Mouse (Mus musculus) frontal cortex, adult (tissue): Measurements from ENCODE around the gene 4930469K13Rik.

ENCODE experiments used
- ATAC-seq: cut with Nextera tagmentation; 2 replicates; pipeline ENCODE4 v1.9.2; 2017; ENCODE audit warnings: mild to moderate bottlenecking, moderate library complexity, mixed read lengths; ENCODE audit not compliant: low TSS enrichment

Gene 4930469K13Rik

DNA sequence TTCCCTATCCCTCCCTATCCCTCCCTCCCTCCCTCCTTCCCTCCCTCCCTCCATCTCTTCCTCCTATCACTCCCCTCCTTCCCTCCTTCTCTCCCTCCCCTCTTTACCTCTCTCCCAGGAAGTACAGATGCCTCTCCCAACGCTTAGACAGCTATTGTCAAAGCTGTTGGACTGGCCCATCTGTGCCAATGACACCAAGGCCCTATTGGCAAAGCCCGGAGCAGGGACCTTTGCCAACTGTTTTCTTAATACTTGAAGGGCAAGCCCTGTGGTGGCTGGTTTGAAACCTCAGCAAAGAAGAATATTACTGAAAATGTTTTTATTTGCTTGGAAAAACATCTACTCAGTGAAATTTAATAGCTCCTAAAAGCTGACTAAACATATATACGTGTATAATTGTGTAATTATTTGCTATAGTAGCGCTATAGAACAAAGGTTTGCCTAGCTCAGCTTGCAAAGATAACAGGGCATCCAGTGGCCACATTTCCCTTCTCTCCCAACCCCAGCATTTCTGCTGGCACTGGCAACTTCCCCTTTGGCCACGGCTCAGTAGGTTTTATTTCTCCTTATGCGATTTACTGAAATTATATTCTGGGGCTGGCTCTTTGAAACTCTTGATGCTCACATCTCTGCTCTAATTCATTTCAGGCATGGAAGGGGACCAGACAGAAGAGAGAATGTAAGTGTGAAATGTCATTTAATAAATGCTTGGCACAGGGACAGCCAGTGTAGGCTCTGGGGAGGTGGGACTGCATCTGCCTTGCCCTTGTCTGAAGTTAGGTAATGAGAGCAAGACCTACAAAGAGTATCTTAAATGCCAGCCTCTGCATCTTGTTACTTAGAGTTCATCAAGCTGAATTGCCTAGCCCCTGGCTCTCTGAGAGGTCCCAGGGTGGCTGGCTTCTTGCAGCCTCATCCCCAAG is 18.6 kb downstream of the 4930469K13Rik start:
- no peak for ATAC-seq

DNA sequence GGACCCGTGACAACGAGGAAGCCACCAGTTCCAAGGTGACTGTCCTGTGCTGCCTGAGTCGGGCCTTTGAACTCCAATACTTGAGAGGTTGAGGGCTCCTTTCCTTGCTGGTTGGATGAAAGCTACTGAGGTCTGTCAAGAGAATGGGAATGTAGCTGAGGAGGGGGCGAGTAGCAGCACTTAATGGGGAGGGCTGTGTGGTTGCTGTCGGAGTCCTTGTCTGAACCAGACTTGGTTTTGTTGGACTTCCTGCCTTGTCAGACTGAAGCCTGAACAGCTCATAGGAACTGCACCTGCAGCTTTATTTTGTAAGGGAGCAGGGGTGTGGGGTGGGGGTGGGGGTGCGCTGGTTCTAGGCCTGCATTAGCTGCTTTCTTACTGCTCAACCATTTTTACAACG is 19.8 kb downstream of the 4930469K13Rik start:
- ATAC-seq, result no peak

DNA sequence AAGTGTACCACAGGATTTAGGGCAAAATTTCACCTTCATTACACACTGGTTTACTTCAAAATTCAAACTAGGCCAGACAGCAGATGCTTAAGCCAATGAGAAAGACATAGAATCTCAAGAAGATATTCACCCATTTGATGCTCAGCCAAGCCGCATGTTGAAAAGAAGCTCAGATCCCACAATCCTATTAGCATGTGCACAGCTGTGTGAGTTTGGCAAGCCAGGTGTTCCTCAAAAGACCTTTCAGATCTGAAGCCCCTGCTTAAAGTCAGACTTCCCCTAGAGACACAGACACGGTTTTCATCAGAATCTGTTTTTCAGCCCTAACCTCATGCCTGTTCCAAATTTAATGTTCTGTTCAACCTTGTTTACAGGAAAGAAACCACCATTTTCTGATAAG is 20.5 kb downstream of the 4930469K13Rik start:
- no peak for ATAC-seq

DNA sequence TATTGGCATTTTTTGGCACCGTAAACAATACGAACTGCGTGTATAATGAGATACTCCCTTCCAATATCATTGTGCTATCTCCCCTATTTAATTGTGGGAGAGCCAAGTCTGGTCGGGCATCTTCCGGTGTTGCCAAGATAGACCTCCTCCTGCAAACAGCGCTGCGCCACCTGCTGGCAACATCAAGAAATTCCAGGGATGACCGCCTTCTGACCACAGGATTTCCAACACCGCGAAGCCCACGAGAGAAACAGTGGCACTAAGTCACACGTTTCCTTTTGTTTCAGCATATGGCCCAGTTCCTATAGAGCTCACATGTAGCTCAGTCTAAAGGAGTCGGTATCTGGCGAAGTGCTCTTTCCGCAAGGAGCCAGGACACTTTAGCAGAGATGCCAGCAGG is 24.6 kb downstream of the 4930469K13Rik start:
- peak; percentile 89 for ATAC-seq

DNA sequence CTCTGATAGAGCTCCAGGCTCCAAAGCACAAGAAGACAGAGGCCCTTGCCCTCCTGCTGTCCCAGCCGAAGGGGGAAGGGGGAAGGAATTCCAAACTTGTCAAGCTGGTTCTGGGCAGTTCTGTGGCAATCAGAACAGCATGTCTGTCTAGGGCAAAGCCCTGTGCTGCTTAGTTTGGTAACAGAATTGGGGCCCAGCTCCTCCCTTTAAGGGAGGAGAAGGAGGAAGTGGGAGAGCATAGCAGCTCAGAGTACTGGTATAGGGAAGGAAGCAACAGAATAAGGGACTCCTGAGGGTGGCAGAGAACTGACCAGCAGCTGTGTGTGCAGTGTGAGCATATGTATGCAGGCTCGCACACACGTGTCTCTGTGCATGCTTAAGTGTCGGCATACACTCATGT is 26.0 kb downstream of the 4930469K13Rik start:
- ATAC-seq, result no peak

DNA sequence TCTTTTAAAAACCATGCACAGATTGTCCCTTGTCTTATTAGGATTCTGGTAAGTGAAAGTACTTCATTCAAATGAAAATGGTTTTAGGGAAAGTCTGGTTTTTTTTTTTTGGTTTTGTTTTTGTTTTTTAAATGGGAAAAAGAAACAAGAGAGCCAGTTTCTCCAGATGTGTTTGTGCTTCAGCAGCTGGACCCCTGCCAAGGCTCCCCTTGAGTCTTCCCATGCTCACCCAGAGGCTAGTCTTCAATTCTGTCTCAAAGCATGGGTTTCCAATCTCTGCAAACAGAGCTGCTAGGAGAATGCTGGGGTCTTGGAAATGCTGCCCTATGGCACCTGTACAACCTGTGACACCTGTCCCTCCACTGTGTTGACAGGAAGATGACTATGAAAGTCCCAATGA is 27.8 kb downstream of the 4930469K13Rik start:
- ATAC-seq, result no peak

DNA sequence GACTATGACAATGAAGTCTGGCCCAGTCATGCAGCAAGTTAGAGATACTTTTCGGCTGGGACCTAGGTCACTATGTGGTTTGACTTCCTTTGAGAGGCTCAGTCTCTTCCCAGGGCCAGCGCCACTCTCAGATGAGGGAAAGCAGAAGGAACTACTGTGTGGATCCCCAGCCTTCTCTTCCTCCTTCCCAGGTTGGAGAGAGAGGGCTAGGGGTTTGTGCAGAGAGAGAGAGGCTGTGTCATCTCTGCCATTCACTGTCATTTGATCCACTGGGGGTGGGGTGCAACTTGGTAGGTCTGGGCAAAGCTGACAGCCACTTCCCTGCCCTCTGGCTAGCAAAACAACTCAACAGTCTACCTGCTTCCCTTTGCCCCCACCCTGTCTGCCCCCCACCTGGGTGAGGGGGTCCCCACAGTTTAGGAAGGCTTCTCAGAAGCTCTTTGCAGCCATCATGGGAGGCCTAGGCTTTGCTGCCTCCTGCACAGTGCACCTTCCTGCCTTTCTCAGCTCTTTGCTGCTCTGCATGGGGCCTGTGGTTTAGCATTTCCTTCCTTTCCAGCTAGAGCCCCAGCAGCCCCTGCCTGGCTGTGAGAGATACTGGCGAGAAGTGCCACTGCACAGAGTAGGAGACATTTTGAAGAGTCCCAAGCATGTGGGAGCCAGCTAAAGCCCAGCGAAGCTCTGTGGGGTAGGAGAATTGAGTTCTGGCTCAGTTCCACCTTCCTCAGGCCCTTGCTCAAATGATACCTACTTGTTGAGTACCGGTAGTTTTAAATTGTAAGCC is 34.5 kb downstream of the 4930469K13Rik start:
- ATAC-seq, result no peak

DNA sequence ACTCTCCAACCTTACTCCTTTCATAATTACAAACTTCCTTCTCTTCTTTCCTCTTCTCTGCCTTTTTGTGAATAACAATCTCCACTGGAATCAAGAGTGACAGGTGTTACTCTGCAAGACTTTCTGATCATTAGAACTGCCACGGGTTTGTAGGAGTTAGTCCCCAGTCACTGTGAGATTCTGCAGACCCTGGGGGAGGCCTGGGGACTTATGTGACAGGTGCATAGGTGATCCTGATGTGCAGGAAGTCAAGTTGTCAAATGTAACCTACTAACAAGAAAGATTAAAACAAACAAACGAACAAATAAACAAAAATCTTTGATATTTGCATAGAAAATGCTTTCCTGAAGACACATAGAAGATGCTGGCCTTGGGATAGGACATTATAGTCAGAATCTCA is 35.1 kb downstream of the 4930469K13Rik start:
- ATAC-seq, result no peak

DNA sequence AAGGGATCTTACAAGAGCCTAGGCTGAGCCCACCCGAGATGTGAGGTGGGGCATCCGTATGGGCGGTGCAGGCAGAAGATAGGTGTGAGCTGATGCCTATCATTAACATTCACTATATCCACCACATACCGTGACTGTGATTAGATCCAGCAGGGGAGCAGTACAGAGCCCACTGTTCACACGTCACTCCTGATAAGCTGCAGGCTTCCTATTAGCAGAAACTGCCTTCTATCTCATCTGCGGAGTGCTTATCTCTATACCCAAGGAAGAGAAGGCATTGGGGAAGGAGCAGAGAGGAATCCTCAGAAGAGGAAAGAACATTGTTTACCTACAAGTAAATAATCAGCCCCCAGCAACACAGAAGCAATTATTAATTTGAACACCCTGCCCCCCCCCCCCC is 36.6 kb downstream of the 4930469K13Rik start:
- no peak for ATAC-seq

DNA sequence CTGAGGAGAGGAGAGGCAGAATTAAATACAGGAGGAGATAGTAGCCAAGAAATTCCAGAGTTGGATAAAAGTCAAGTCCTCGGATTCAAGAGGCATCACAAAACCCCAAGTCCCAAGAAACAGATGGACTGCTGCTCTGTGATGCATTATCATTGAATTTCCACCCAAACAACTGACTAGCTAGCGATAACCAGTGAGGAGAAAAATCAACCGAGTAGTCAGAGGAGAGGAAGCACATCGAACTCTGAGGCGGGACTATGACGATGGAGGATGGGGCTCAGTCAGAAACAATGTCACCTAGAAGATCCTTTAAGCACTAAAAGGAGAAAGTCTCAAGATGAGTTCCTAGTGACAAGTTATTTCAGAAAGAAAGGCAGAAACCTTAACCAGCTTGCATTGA is 39.4 kb downstream of the 4930469K13Rik start:
- no peak for ATAC-seq

DNA sequence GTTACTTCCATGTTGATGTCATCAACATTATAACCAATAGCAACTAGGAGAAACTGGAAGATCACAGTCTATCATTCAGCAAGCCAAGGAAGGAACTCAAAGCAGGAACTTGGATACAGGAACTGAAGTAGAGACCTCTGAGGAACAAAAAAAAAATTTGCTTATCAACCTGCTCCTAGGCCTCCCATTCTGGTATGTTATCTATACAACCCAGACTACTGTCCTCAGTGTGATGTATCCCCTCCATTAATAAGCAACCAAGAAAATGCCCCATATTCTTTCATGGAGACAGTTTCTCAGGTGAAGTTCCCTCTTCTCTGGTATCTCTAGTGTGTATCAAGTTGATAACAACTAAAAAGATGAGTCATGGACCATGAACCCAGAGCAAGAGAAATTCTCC is 40.0 kb downstream of the 4930469K13Rik start:
- no peak for ATAC-seq

DNA sequence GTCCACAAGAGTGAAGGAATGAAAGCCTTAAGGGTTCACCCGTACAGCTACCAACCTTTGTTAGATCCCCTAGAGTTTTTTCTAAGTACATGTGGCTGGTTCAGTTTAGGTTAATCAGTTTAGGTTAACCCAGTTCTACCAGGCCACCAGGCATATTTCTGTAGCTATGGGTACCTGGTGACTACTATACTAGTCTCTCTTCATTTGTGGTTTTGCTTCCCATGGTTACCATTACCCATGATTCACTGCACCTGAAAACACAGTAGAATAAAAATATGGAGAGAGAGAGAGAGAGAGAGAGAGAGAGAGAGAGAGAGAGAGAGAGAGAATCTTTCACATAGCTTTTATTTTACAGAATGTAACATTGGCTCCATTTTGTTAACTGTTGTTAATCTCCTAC is 41.6 kb downstream of the 4930469K13Rik start:
- ATAC-seq, result no peak

DNA sequence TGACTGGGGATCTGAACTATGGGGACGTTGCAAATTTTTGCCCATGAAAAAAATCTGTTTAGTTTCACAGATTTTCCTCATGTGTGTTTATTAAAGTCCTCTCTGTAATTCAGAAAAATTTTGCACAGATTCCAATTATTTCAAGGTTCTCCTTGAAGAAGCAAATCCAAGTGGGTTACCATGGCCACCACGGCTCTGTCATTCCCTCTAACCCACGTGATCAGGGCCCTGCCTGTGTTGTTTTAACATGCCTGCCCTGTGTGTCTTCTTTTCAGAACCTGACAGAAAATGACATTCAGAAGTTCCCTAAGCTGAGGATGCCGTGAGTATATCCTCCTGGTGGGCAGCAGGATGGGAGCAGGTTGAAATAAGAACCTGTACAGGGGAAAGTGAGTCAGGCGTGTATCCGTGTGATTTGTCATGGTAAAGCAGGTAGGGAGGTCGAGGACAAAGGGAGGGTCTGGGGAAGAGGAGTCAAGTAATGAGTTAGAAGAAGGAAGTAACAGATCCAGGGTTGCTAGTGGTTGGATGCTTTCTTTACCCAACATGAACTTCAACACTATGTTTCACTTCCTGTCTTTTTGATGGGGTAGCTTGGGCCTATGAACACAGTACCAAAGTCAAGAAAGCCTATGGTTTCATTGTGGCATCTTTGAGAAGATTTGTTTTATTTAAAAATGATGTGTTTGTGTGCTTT is 44.2 kb downstream of the 4930469K13Rik start:
- no peak for ATAC-seq

DNA sequence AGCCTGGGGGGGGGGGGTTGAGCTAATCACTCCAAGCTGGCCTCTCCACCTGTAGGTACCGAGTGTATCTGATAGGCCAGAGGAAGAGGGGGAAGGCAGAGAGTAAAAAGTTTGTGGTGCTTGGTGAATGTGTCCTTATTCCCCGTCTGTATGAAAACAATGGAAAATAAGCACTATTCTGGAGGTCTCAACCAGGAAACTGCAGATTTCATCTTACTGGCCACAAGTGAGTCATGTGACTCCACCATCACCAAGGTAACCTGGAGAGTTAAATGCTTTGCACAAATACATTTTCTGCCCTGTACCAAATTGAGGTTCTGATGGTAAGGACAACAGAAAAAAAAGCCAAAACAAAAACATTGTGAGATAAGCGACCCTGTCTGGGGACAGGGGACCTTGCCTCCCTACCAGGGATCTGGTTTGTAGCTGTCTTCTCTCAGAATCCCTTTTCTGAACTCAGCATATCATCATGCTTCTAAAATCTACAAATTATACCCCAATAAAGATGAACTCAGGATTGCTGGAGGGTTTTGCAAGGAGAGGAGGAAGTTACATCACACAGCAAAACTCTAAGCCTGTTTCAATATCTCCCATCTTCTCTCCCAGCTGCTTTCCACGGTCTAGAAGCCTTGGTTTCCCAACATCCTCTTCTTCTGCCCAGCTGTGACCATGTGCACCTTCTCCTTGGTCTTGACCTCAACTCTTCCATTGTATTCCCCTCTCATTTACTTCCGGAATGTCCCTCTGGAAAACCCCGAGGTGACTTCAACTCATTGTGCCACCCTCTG is 45.1 kb downstream of the 4930469K13Rik start:
- no peak for ATAC-seq

DNA sequence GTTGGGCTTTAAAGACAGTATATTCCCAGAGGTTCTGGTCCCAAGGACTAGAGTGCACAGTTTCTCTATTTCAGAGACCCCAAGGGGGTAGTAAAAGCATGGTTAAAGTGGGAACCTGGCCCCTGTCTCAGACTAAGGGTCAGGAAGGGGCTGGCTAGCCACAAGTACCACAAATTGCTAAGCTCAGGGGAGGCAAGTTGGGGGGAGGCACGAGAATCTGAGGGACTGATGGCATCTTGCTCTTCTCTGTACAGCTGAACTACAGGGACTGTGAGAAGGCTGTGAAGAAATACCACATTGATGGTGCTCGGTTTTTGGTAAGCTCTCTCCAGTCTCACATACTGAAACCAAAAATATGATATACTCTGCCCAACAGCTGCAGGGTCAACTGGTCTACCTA is 47.7 kb downstream of the 4930469K13Rik start:
- ATAC-seq, result no peak

DNA sequence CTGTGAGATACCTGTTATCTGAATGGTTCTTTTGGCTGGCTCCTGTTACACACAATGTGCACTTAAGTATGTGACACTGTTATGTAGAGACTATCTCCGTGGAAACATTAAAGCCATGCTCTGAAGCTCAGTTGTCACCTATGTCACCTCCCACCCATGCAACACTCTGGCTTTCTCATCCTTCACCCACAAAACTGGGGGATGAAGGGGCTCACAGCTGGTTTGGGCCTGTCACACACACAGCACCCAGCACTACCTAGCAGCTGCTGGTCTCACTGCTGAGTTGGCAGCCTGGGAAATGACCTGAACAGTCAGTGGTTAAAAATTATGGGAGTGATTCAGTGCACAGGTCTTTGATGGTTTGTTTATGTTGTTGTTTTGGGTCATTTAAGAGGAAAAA is 48.3 kb downstream of the 4930469K13Rik start:
- no peak for ATAC-seq

DNA sequence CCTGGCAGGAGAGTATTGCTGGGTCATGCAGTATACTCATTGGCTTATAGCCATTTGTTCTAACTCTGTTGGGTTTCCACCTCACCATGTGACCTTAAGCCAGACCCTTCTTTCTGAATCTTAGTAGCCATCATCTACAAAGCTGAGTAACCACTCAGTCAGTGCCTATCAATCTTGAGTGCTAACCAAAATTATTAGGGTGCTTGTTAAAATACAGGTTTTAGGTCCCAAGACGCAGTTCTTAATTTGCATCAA is 49.3 kb downstream of the 4930469K13Rik start:
- ATAC-seq, result no peak

DNA sequence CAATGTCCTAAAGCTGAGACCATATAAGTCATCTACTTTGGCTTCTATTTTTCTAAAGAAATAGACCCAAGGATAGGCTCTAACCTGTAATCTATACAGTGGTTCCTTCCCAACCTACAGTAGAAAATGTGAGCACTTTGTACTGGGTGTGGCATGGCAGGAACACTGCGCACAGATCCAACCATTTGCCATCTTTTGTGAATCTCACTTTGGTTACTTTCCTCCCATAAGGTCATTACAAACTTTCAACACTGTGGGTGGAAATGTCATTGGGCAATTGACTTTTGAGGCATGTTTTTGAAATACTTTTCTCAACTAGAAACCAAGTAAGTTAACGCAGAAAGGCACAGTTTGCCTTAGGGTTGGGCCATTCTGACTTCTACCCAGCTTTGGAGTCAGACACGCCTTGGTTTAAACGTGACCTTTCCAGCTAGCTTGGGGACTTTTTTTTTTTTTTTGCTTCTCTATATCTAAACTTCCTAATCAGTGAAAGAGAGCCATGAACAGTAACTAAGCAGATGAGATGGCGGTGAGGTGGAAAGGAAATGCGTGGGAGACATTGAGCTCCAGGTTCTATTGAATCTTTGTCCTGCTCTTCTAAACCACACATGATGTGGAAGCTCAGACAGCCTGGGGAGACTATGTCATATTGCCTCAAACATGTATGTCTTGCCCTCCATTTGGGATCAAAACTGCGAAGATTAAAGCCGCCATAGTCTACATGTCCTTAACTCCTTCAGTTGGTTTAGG is 49.8 kb downstream of the 4930469K13Rik start:
- no peak for ATAC-seq

DNA sequence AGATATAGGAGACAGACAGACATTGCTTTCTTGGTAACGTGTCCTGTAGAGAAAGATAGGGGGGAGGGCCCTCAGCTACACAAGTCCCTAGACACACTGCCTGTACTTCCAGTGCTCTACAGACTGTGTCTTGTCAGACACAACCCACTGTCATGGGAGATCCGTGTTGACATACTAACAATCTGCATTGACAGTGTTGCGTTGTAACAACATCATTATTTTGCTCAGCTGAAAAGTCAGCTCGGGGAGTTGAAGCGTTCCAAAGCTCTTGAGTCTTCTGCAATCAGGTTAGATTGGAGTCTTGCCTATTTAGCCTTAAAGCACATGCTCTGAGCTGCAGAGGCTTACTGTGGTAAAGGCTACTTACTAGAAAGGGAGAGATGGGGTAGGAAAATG is 50.8 kb downstream of the 4930469K13Rik start:
- no peak for ATAC-seq

DNA sequence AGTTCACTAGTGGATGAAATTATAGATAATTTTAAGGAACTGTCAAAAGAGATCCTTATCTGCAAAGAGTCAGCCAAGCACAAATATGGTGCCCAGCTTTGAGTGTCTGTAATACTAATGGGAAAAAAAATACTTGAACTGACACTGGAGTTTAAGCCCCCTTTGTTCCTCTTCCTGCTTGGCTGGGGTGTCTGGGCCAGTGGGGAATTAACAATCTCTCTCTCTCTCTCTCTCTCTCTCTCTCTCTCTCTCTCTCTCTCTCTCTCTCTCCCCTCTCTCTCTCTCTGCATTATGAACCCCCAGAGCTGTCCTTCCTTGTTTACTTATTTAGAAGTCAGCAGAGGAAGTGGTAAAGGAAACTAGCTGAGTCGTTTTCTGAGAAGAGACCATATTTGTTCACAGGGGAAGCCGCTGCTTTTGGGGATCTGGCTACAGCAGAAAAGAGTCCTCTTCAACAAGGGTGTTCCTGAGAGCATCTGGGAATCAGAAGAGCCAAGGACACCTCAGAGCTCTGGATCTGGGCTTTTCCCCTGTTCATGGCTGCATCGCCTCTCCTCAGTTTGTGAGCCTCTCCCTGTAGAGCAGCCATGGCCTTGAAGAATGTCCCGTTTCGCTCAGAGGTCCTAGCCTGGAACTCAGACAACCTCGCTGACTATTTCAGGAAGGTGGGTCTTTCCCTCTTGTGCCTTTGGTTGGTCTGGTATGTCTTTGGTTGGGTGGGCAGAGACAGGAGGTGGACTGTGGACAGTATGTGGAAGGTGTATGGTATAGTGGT is 51.4 kb downstream of the 4930469K13Rik start, which contains the start of gene Lcp2:
TSS of gene Lcp2 (plus strand) at position 154 of the 775 bp plus-strand sequence.
- ATAC-seq, result no peak
